Mouse (Mus musculus) frontal cortex, adult (tissue): ENCODE measurements at regions not wholly inside any gene's neighbourhood (a gene's known extent, or its start where the extent isn't known, plus 50 kb on each side); places are given as distances from the start of the nearest gene placed in this dataset.
"Not testable (repeated sequence)": the region's sequence is repeated elsewhere in the genome, so short reads cannot be mapped to it uniquely, and the experiment has no call there.

Source experiments
- ATAC-seq: cut with Nextera tagmentation; 2 replicates; pipeline ENCODE4 v1.9.2; 2017; ENCODE audit warnings: mild to moderate bottlenecking, moderate library complexity, mixed read lengths; ENCODE audit not compliant: low TSS enrichment

DNA sequence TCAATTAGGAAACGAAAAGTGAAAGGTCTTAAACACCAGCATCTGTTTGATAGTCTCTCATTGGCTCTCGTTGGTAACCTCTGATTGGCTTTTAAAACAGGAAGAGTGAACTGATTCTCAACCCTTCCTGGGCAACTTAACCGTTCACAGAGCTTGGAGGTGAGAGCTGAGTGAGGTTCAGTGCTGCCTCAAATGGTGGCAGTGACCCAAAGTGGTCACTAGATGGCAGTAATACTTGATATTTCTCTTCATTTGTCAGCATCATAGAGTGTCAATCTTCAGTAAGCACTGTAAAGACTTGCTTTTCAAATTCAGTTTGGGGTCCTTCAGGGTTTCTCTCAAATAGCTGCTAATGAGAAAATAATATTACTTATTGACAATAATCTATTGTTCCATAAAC, 321.8 kb upstream of the Gdi2 start:
- ATAC-seq, result peak; percentile 76

DNA sequence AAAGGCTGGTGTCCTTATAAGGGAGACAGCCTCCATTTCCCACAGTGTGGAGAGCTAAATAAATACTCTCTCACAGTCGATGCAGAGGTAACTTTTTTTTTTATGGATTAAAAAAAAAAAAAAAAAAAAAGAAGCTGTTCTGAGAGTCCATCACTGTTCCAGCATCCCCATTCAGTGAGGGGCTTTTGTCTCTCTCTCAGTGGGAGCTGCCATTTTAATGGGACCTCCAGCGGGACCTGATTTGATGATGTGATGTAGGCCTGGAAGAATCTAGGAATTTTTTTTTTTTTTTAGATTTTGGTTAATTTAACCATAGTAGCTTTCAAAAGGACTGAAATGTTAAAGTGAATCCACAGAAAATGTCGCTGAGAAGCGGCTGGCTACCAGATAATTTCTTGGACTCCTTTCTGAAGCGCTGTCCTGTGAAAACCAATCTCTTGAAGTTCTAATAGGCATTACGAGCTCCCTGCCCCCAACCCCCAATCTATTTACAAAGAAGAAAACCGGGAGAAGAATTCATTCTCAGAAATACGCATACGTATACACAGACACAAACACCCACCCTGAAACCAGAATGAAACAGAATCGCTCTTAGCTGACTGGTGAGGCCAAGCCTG, 316.8 kb upstream of the Gdi2 start:
- peak; percentile 44; the same call in 1 of the 2 replicates for ATAC-seq

DNA sequence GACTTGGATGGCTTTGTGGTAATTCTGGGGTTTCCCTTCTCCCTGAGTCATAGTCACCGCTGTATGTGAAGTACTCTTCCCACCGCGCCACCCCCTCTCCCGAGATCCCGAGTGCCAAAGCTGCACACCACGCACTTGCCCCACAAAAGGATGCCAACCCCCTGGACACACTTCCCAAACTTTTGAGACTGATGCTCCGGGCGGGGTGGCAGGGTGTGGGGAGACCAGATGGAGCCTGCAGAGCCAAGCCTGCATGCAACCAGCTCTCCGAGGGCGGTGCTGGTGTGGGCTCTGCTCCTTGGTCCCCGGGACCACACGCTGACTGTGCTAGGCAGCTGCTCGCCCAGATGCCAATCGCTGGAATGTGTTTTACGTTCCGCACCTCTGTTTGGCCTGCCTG, 316.2 kb upstream of the Gdi2 start:
- ATAC-seq, result peak; percentile 84

DNA sequence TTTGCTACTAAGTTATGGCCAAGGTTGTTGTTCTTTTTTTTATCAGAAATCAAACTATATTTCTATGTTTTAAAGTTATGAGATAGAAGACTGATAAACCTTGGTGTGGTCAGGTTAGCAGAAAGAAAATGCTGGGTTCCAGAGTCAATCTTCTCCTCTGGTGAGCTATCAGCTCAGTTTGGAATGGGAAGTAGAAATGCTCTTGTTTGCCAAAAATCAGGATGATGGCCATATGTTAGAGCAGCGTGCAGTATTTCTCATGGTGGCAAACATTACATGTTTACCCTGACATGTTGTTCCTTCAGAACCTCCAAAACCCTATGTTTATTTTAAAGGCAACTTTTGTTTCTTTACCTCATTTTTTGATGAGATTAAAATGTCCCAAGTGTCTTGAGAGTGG, 279.5 kb upstream of the Gdi2 start:
- ATAC-seq, result no peak

DNA sequence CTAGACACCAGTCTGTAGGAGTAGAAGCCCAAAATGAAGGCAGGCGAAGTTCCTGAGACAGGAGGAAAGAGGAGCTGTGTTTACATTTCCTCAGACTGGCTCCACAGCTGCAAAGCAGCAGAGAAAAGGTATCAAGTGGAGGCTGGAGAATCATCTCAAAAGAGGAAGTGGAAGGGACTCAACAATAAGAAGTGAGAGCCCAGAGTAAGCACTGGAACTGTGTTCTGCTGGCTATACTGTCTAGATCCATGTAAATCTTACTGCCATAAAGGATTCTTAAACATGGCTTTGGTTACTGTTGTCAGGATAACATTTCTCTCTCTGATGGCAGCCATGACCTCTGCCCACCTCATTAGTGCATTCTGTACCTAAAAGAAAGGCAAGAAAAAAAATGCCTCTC, 261.7 kb upstream of the Gdi2 start:
- not testable (repeated sequence) for ATAC-seq
